Mouse (Mus musculus): ENCODE measurements at regions not wholly inside any gene's neighbourhood (a gene's known extent, or its start where the extent isn't known, plus 50 kb on each side); places are given as distances from the start of the nearest gene placed in this dataset.

- WGBS: 61% methylated on average over 6 of the region's 6 CpGs
Observed at GRCm38 (mm10) chr17:67503125-67503878, 129.2 kb downstream of the Lrrc30 start.

GRCm38 (mm10) chr17:67502628-67503027 lies 129.9 kb downstream of the Lrrc30 start:
- no peaks in the 10 kb centered on the region for H3K27me3 ChIP-seq
- peak overlapping the region; percentile 33; the same call in 1 of the 2 replicates for H3K27ac ChIP-seq
- no peak overlapping the region for H3K4me3 ChIP-seq
- no peaks in the 10 kb centered on the region; the same call in 1 of the 2 replicates for H3K4me1 ChIP-seq (replicated peaks)
- H3K4me2 ChIP-seq: no peak overlapping the region
- H3K36me3 ChIP-seq: no peaks in the 10 kb centered on the region
- ATAC-seq (replicated peaks; ENCODE audit: insufficient number of reproducible peaks, insufficient read depth, low FRiP score, low read depth): no peak
- WGBS: 81% methylated on average over 4 of the region's 4 CpGs
- no peak overlapping the region for H3K9ac ChIP-seq
- no peaks in the 10 kb centered on the region for H3K9me3 ChIP-seq (replicated peaks)

More at GRCm38 (mm10) chr17:67503125-67503878, 129.2 kb downstream of the Lrrc30 start:
- no peaks in the 10 kb centered on the region for H3K36me3 ChIP-seq
- no peak for ATAC-seq (replicated peaks; ENCODE audit: insufficient number of reproducible peaks, insufficient read depth, low FRiP score, low read depth)
- no peaks in the 10 kb centered on the region for H3K27me3 ChIP-seq
- H3K9me3 ChIP-seq (replicated peaks): no peaks in the 10 kb centered on the region
- H3K27ac ChIP-seq: peak overlapping the region; percentile 33; the same call in 1 of the 2 replicates
- H3K4me3 ChIP-seq: no peak overlapping the region
- H3K9ac ChIP-seq: no peak overlapping the region
- H3K4me1 ChIP-seq (replicated peaks): no peaks in the 10 kb centered on the region; the same call in 1 of the 2 replicates
- H3K4me2 ChIP-seq: no peak overlapping the region

- no peak overlapping the region for H3K4me3 ChIP-seq
- WGBS: 77% methylated on average over 28 of the region's 28 CpGs
- no peak overlapping the region for H3K27ac ChIP-seq
- H3K27me3 ChIP-seq: no peaks in the 10 kb centered on the region
- ATAC-seq (replicated peaks; ENCODE audit: insufficient number of reproducible peaks, insufficient read depth, low FRiP score, low read depth): no peak
- no peak overlapping the region for H3K4me2 ChIP-seq
- no peaks in the 10 kb centered on the region for H3K36me3 ChIP-seq
- no peak overlapping the region for H3K9ac ChIP-seq
- H3K4me1 ChIP-seq (replicated peaks): no peaks in the 10 kb centered on the region; the same call in 1 of the 2 replicates
- H3K9me3 ChIP-seq (replicated peaks): no peaks in the 10 kb centered on the region
Observed at GRCm38 (mm10) chr17:67499783-67500641, 132.5 kb downstream of the Lrrc30 start.

DNA sequence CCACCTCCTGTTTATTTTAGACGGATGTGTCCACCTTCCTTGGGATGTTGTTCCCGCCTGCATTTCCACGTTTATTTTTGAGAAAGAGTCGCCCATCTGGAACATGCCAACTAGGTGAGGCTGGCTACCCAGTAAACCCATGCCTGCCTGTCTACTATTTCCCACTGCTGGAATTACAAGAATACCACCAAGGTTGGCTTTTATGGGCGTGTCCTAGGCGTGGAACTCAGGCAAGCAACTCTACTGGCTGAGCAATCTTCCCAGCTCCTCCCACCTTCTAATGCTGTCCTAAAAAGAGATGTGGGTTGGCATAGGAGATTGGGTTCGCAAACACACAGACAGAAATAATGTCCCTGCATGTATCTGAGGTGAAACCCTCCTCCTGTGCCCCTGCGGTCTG lies 135.1 kb downstream of the Lrrc30 start:
- H3K4me3 ChIP-seq: no peak overlapping the region
- no peaks in the 10 kb centered on the region for H3K9me3 ChIP-seq (replicated peaks)
- no peak for ATAC-seq (replicated peaks; ENCODE audit: insufficient number of reproducible peaks, insufficient read depth, low FRiP score, low read depth)
- 81% methylated on average over 8 of the region's 8 CpGs for WGBS
- no peak overlapping the region for H3K9ac ChIP-seq
- H3K27me3 ChIP-seq: no peaks in the 10 kb centered on the region
- H3K36me3 ChIP-seq: no peaks in the 10 kb centered on the region
- H3K4me2 ChIP-seq: no peak overlapping the region
- H3K4me1 ChIP-seq (replicated peaks): no peaks in the 10 kb centered on the region
- no peak overlapping the region for H3K27ac ChIP-seq

- H3K4me3 ChIP-seq: no peak overlapping the region
- H3K27me3 ChIP-seq: no peaks in the 10 kb centered on the region
- H3K36me3 ChIP-seq: no peaks in the 10 kb centered on the region
- no peaks in the 10 kb centered on the region for H3K9me3 ChIP-seq (replicated peaks)
- WGBS: 71% methylated on average over 5 of the region's 5 CpGs
- no peak overlapping the region for H3K27ac ChIP-seq
- no peaks in the 10 kb centered on the region for H3K4me1 ChIP-seq (replicated peaks)
- ATAC-seq (replicated peaks; ENCODE audit: insufficient number of reproducible peaks, insufficient read depth, low FRiP score, low read depth): no peak
- no peak overlapping the region for H3K4me2 ChIP-seq
- H3K9ac ChIP-seq: no peak overlapping the region
Observed at GRCm38 (mm10) chr17:67480463-67480862, 126.2 kb upstream of the Ptprm start.

DNA sequence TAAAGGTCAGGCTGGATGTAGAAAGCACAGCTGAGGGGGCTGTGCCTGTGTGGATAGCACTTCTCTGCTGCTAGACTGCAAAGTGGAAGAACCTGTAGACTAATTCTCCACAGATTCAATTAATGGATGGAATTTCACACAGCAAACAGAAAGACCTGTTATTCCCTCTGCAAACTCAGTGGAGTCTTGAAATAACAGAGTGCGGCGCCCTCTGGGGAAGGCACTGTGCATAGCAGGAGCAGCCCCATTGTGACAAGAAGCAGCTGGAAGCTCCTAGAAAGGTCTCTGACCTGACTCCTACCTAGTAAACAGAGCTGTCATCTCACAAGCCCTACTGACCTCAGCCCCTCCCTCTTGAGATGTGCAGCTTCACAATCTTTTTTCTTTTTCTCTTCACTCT lies 118.9 kb upstream of the Ptprm start:
- WGBS: 23% methylated on average over 2 of the region's 2 CpGs
- no peak overlapping the region for H3K9ac ChIP-seq
- no peaks in the 10 kb centered on the region for H3K4me1 ChIP-seq (replicated peaks)
- no peak for ATAC-seq (replicated peaks; ENCODE audit: insufficient number of reproducible peaks, insufficient read depth, low FRiP score, low read depth)
- H3K27me3 ChIP-seq: no peaks in the 10 kb centered on the region
- no peak overlapping the region for H3K4me2 ChIP-seq
- H3K4me3 ChIP-seq: no peak overlapping the region
- no peaks in the 10 kb centered on the region for H3K36me3 ChIP-seq
- H3K9me3 ChIP-seq (replicated peaks): no peaks in the 10 kb centered on the region
- H3K27ac ChIP-seq: no peak overlapping the region

DNA sequence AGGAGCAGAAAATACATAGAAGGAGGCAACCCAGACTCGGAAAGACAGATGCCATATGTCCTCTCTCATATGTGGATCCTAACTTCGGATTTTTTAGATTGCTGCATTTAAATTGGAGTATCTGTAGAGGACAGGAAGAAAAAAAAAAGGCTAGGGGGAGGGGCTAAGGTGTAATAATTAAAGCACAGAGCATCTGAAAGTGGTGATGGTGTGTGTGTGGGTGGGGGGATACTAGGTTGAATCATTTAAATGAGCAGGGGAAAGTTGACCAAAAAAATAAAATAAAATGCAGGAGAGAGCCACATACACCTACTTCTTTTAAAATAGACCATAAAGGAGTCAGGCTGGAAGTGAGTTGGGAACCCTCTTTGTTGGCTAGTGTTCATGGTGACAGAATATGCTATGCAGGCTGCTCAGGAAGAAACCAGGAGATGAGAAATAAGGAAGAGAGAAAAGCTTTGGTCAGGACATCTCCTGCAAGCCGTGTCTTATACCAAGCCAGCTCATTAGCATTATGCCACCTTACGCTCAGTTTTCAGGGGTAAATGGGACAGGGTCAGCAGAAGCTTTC lies 104.7 kb upstream of the Ptprm start:
- H3K27ac ChIP-seq: no peak overlapping the region
- no peaks in the 10 kb centered on the region for H3K4me1 ChIP-seq (replicated peaks)
- no peak for ATAC-seq (replicated peaks; ENCODE audit: insufficient number of reproducible peaks, insufficient read depth, low FRiP score, low read depth)
- H3K9ac ChIP-seq: no peak overlapping the region
- no peak overlapping the region for H3K4me2 ChIP-seq
- H3K9me3 ChIP-seq (replicated peaks): no peaks in the 10 kb centered on the region
- WGBS: 74% methylated on average over 4 of the region's 4 CpGs
- H3K4me3 ChIP-seq: no peak overlapping the region
- no peaks in the 10 kb centered on the region for H3K27me3 ChIP-seq
- no peaks in the 10 kb centered on the region for H3K36me3 ChIP-seq

- WGBS: 82% methylated on average over 13 of the region's 13 CpGs
Observed at GRCm38 (mm10) chr17:67451966-67452365, 97.7 kb upstream of the Ptprm start.

DNA sequence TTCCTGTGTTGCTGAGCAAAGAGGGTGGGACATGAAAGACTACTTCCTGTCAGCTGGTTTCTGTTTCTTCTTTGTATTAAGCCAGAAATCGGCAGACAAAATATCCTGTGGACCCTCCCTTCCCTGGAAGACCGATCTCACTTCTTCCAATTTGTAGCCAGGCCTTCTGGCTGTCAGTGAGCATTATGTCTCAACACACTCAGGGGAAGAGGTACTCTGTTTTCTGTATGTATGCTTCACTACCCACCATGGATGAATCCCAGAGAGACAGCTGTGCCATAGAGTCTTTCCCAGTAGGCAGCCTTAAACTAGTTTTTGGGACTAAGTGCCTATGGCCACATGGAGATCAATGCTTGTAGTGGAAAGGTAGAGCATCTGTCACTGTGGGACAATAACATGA lies 96.8 kb upstream of the Ptprm start:
- H3K9ac ChIP-seq: no peak overlapping the region
- no peak overlapping the region for H3K27ac ChIP-seq
- H3K27me3 ChIP-seq: no peaks in the 10 kb centered on the region
- ATAC-seq (replicated peaks; ENCODE audit: insufficient number of reproducible peaks, insufficient read depth, low FRiP score, low read depth): no peak
- 40% methylated on average over 2 of the region's 2 CpGs for WGBS
- no peaks in the 10 kb centered on the region for H3K36me3 ChIP-seq
- H3K4me2 ChIP-seq: no peak overlapping the region
- H3K4me1 ChIP-seq (replicated peaks): 0 out of 2 replicates have a peak, but pooled peaks cover 5% of the 10 kb centered on the region
- H3K9me3 ChIP-seq (replicated peaks): no peaks in the 10 kb centered on the region
- no peak overlapping the region for H3K4me3 ChIP-seq

More at GRCm38 (mm10) chr17:67451966-67452365, 97.7 kb upstream of the Ptprm start:
- H3K4me2 ChIP-seq: no peak overlapping the region
- no peak overlapping the region for H3K9ac ChIP-seq
- no peak overlapping the region for H3K4me3 ChIP-seq
- no peaks in the 10 kb centered on the region for H3K9me3 ChIP-seq (replicated peaks)
- H3K4me1 ChIP-seq (replicated peaks): 0 out of 2 replicates have a peak, but pooled peaks cover 5% of the 10 kb centered on the region
- no peaks in the 10 kb centered on the region for H3K36me3 ChIP-seq
- no peak overlapping the region for H3K27ac ChIP-seq
- H3K27me3 ChIP-seq: no peaks in the 10 kb centered on the region
- ATAC-seq (replicated peaks; ENCODE audit: insufficient number of reproducible peaks, insufficient read depth, low FRiP score, low read depth): no peak

GRCm38 (mm10) chr17:67450021-67450420 lies 95.8 kb upstream of the Ptprm start:
- 0 out of 2 replicates have a peak overlapping the region, but pooled peaks have one; percentile 1 for H3K4me2 ChIP-seq
- H3K9me3 ChIP-seq (replicated peaks): no peaks in the 10 kb centered on the region
- ATAC-seq (replicated peaks; ENCODE audit: insufficient number of reproducible peaks, insufficient read depth, low FRiP score, low read depth): no peak
- no peaks in the 10 kb centered on the region for H3K27me3 ChIP-seq
- H3K9ac ChIP-seq: no peak overlapping the region
- no peak overlapping the region for H3K4me3 ChIP-seq
- WGBS: 52% methylated on average over 5 of the region's 5 CpGs
- H3K4me1 ChIP-seq (replicated peaks): 0 out of 2 replicates have a peak, but pooled peaks cover 5% of the 10 kb centered on the region
- no peak overlapping the region for H3K27ac ChIP-seq
- H3K36me3 ChIP-seq: no peaks in the 10 kb centered on the region

DNA sequence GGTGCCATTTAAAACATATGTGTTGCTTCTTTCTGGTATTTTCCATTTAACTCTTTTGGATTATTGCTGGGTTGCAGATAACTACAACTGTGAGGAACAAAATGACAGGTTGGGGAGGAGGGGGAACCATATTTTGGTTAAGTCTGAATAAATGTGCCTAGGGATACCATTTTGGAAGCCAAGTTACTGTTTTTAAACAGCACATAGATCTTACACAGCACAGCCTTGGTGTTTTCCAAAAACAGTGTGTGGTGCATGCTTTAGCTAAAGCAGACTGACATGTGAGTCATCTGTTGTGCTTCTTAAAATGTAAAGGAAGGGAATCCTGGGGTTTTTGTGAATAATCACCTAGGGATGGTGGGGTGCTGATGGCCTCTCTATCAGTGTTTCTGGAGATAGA lies 91.7 kb upstream of the Ptprm start:
- H3K27me3 ChIP-seq: no peaks in the 10 kb centered on the region
- H3K27ac ChIP-seq: no peak overlapping the region
- H3K9me3 ChIP-seq (replicated peaks): no peaks in the 10 kb centered on the region

More for the DNA sequence above, 91.7 kb upstream of the Ptprm start:
- Histone ChIP-seq H3K4me1 (replicated peaks) (0 out of 2 replicates have a peak, but pooled peaks cover 5% of the 10 kb centered on the region), H3K9ac (no peak overlapping the region), H3K4me2 (no peak overlapping the region), H3K4me3 (no peak overlapping the region), H3K36me3 (no peaks in the 10 kb centered on the region)
- no peak for ATAC-seq (replicated peaks; ENCODE audit: insufficient number of reproducible peaks, insufficient read depth, low FRiP score, low read depth)
